Mouse (Mus musculus): Measurements from ENCODE around the gene Prr19. TPM values are rescaled to one million over a fixed set of nuclear protein-coding genes. Genes with fewer than 3 reads are reported as not detected.

Prr19 gene
- polyA plus RNA-seq, 1 experiment from 2014 or later: 0.60 TPM

GRCm38 (mm10) chr7:25339329-25339728 is 38.1 kb downstream of the Prr19 start:
- H3K4me2 ChIP-seq: no peak overlapping the region
- H3K4me1 ChIP-seq: no peaks in the 10 kb centered on the region
- no peaks in the 10 kb centered on the region for H3K9me3 ChIP-seq
- no peak overlapping the region for H3K9ac ChIP-seq
- no peak overlapping the region for H3K27ac ChIP-seq
- H3K4me3 ChIP-seq: no peak overlapping the region
- no peak for ATAC-seq (ENCODE audit: insufficient number of reproducible peaks, insufficient read depth, low FRiP score, low TSS enrichment, low read depth)
- 89% methylated on average over 9 of the region's 9 CpGs for WGBS
- peaks cover 90% of the 10 kb centered on the region for H3K36me3 ChIP-seq
- no peaks in the 10 kb centered on the region for H3K27me3 ChIP-seq

GRCm38 (mm10) chr7:25341000-25341784 is 40.0 kb downstream of the Prr19 start:
- peaks cover 88% of the 10 kb centered on the region for H3K36me3 ChIP-seq
- 81% methylated on average over 20 of the region's 20 CpGs for WGBS
- H3K4me3 ChIP-seq: no peak overlapping the region
- H3K27me3 ChIP-seq: no peaks in the 10 kb centered on the region
- no peak overlapping the region for H3K9ac ChIP-seq
- no peak overlapping the region for H3K27ac ChIP-seq
- H3K9me3 ChIP-seq: no peaks in the 10 kb centered on the region
- H3K4me2 ChIP-seq: no peak overlapping the region
- no peaks in the 10 kb centered on the region for H3K4me1 ChIP-seq
- ATAC-seq (ENCODE audit: insufficient number of reproducible peaks, insufficient read depth, low FRiP score, low TSS enrichment, low read depth): no peak

DNA sequence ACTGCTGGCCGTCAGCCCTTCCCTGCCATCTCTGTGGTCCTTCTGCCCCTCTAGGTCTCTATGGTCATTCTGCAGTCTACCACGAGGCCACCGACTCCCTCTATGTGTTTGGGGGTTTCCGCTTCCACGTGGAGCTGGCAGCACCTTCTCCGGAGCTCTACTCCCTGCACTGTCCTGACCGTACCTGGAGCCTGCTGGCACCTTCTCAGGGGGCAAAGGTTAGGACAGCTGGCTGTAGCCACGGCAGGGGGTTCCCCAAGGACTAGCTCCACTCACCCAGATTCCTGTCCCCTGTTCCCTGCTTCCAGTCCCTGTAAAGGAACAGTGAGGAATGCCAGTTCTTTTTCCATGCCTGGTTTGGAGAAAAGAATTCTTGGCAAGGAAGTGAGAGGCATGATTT is 47.6 kb downstream of the Prr19 start:
- H3K9ac ChIP-seq: no peak overlapping the region
- H3K27ac ChIP-seq: no peak overlapping the region
- H3K9me3 ChIP-seq: peaks cover 13% of the 10 kb centered on the region
- 89% methylated on average over 8 of the region's 8 CpGs for WGBS
- H3K4me2 ChIP-seq: no peak overlapping the region
- no peak for ATAC-seq (ENCODE audit: insufficient number of reproducible peaks, insufficient read depth, low FRiP score, low TSS enrichment, low read depth)
- H3K36me3 ChIP-seq: peaks cover 96% of the 10 kb centered on the region
- H3K4me3 ChIP-seq: no peak overlapping the region
- H3K4me1 ChIP-seq: no peaks in the 10 kb centered on the region
- H3K27me3 ChIP-seq: no peaks in the 10 kb centered on the region

Other genes starting within 250 kb of the Prr19 start
- gene Grik5, start 229.1 kb upstream of the Prr19 start, polyA plus RNA-seq (2015; fragmentation: Nextera tagmentation; extraction: Ambion mirVana): 9.8 and 11.2 TPM in 2 replicates
- gene Zfp574, start 228.8 kb upstream of the Prr19 start, polyA plus RNA-seq (2015; fragmentation: Nextera tagmentation; extraction: Ambion mirVana): 33.7 and 36.3 TPM in 2 replicates
- gene Pou2f2, start 121.7 kb upstream of the Prr19 start, polyA plus RNA-seq (2015; fragmentation: Nextera tagmentation; extraction: Ambion mirVana): 0.91 and 1.3 TPM in 2 replicates
- 8.7 and 9.9 TPM in 2 replicates for gene Dedd2, start 80.8 kb upstream of the Prr19 start, polyA plus RNA-seq (2015; fragmentation: Nextera tagmentation; extraction: Ambion mirVana)
- 2.9 and 3.4 TPM in 2 replicates for gene Zfp526, start 80.0 kb upstream of the Prr19 start, polyA plus RNA-seq (2015; fragmentation: Nextera tagmentation; extraction: Ambion mirVana)
- 11.4 and 14.4 TPM in 2 replicates for gene Gsk3a, start 63.6 kb upstream of the Prr19 start, polyA plus RNA-seq (2015; fragmentation: Nextera tagmentation; extraction: Ambion mirVana)
- gene Erf, start 50.6 kb upstream of the Prr19 start, polyA plus RNA-seq (2015; fragmentation: Nextera tagmentation; extraction: Ambion mirVana): 22.2 and 25.3 TPM in 2 replicates
- 46.2 and 47.4 TPM in 2 replicates for gene Cic, start 33.7 kb upstream of the Prr19 start, polyA plus RNA-seq (2015; fragmentation: Nextera tagmentation; extraction: Ambion mirVana)
- 315 and 322 TPM in 2 replicates for gene Pafah1b3, start 3.4 kb upstream of the Prr19 start, polyA plus RNA-seq (2015; fragmentation: Nextera tagmentation; extraction: Ambion mirVana)
- 2.2 and 2.5 TPM in 2 replicates for gene Tmem145, start 4.7 kb downstream of the Prr19 start, polyA plus RNA-seq (2015; fragmentation: Nextera tagmentation; extraction: Ambion mirVana)
- 17.6 and 18.5 TPM in 2 replicates for gene Megf8, start 15.8 kb downstream of the Prr19 start, polyA plus RNA-seq (2015; fragmentation: Nextera tagmentation; extraction: Ambion mirVana)
- 4.4 and 7.0 TPM in 2 replicates for gene Cnfn, start 68.3 kb downstream of the Prr19 start, polyA plus RNA-seq (2015; fragmentation: Nextera tagmentation; extraction: Ambion mirVana)
- gene Lipe, start 97.3 kb downstream of the Prr19 start, polyA plus RNA-seq (2015; fragmentation: Nextera tagmentation; extraction: Ambion mirVana): 9.5 and 9.9 TPM in 2 replicates
- 0.85 TPM in 1 of 2 replicates, not detected in the other for gene Cxcl17, start 111.5 kb downstream of the Prr19 start, polyA plus RNA-seq (2015; fragmentation: Nextera tagmentation; extraction: Ambion mirVana)
- 0.91 and 2.0 TPM in 2 replicates for gene Ceacam1, start 176.2 kb downstream of the Prr19 start, polyA plus RNA-seq (2015; fragmentation: Nextera tagmentation; extraction: Ambion mirVana)
- gene Ceacam2, start 238.4 kb downstream of the Prr19 start, polyA plus RNA-seq (2015; fragmentation: Nextera tagmentation; extraction: Ambion mirVana): 0.15 TPM in 1 of 2 replicates, not detected in the other